Mouse (Mus musculus) forebrain, embryonic 10.5 days (tissue): Measurements from ENCODE around the gene Kcnn3. TPM values are rescaled to one million over a fixed set of nuclear protein-coding genes. Genes with fewer than 3 reads are reported as not detected.

ENCODE experiments used
- DNase-seq: peaks from one replicate; pipeline ENCODE4 v3.0.0-alpha.2; 2017; ENCODE audit warnings: low spot score; ENCODE audit errors: extremely low spot score
- H3K27ac ChIP-seq: fragments of 300-500 bp; sonication (generic); 2 replicates; pipeline ENCODE4 v1.5.1; 2016; ENCODE audit warnings: mild to moderate bottlenecking
- H3K27me3 ChIP-seq: fragments of 300-500 bp; sonication (generic); 2 replicates; pipeline ENCODE4 v1.6.1; 2016; ENCODE audit warnings: mild to moderate bottlenecking; ENCODE audit not compliant: poor library complexity, severe bottlenecking
- H3K36me3 ChIP-seq: fragments of 300-500 bp; sonication (generic); replicated peaks from 2 replicates; pipeline ENCODE4 v1.6.1; 2016; ENCODE audit warnings: mild to moderate bottlenecking, moderate library complexity
- H3K4me1 ChIP-seq: fragments of 300-500 bp; sonication (generic); 2 replicates; pipeline ENCODE4 v1.6.1; 2016
- H3K4me3 ChIP-seq: fragments of 300-500 bp; sonication (generic); 2 replicates; pipeline ENCODE4 v1.5.1; 2016; ENCODE audit warnings: mild to moderate bottlenecking, moderate library complexity
- H3K9me3 ChIP-seq: fragments of 300-500 bp; sonication (generic); 2 replicates; pipeline ENCODE4 v1.6.1; 2016; ENCODE audit warnings: mild to moderate bottlenecking, moderate library complexity
- WGBS: fragments of 180-500 bp; shearing (Covaris S2); methylation state at CpG from one replicate; pipeline ENCODE4 v1.1.7; 2016; 5-methylcytosine and 5-hydroxymethylcytosine counted together
- polyA plus RNA-seq: library from polyadenylated mRNA; unstranded; fragments of >200 nt; fragmentation: Nextera tagmentation; extraction: Ambion mirVana; gene quantifications from 2 replicates; pipeline ENCODE4 v1.2.1, GENCODE M21; 2016

The Kcnn3 gene
- polyA plus RNA-seq, 1 experiment from 2014 or later: 0.81 TPM

GRCm38 (mm10) chr3:89603300-89603699, 83.3 kb downstream of the Kcnn3 start:
- Histone ChIP-seq H3K27me3 (no peaks in the 10 kb centered on the region), H3K36me3 (no peaks in the 10 kb centered on the region), H3K9me3 (peaks cover 12% of the 10 kb centered on the region; the same call in 1 of the 2 replicates), H3K4me3 (no peak overlapping the region), H3K4me1 (peaks cover 54% of the 10 kb centered on the region), H3K27ac (no peak overlapping the region)
- no peak for DNase-seq
- 93% methylated on average over 5 of the region's 5 CpGs for WGBS

DNA sequence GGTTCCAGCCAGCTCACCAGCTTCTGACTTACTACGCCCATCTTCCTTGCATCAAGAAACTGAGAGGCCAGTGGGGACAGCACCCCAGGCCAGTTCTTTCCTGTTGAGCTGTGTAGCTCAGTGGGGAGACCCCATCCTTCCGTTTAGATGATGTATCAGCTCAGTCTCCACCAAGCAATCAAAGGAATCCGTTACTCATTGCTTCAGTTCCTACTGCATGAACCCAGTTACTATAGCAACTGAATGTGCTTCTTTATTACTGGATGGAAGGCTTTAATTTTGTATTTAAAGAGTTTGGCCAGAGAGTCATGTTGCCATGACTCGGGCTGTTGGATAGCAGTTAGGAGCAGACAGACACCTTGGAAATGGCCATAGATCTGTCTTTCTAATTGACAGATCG, 85.3 kb downstream of the Kcnn3 start:
- H3K27me3 ChIP-seq: no peaks in the 10 kb centered on the region
- WGBS: 84% methylated on average over 5 of the region's 5 CpGs
- H3K4me1 ChIP-seq: peaks cover 54% of the 10 kb centered on the region
- H3K27ac ChIP-seq: peak overlapping the region; percentile 83
- no peak overlapping the region for H3K4me3 ChIP-seq
- H3K9me3 ChIP-seq: no peaks in the 10 kb centered on the region
- H3K36me3 ChIP-seq: no peaks in the 10 kb centered on the region
- DNase-seq: no peak

DNA sequence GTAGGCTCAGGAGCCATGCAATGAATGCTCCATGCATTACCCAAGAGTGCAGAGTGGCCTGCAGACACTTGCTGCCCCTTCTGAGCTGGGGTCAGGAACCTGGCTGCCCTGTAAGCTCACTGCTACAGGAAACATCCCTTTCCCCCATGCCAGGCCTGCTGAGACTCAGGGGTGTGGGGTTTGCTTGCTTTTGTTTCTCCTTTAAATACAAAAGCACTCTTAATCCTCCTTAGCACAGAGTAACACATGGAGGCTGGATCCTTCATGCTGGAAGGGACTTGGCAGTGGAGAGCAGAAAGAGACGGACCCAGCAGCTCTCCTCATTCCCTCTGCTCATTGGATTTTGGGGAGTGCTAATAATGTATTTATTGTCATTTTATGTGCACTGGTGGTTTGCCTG, 87.4 kb downstream of the Kcnn3 start:
- Histone ChIP-seq H3K4me1 (peaks cover 46% of the 10 kb centered on the region), H3K4me3 (peak overlapping the region; percentile 18; the same call in 1 of the 2 replicates), H3K27ac (peak overlapping the region; percentile 83)

GRCm38 (mm10) chr3:89612048-89612447, 92.1 kb downstream of the Kcnn3 start:
- H3K9me3 ChIP-seq: no peaks in the 10 kb centered on the region
- H3K27ac ChIP-seq: no peak overlapping the region
- 81% methylated on average over 5 of the region's 5 CpGs for WGBS
- peaks cover 30% of the 10 kb centered on the region for H3K4me1 ChIP-seq
- no peaks in the 10 kb centered on the region for H3K36me3 ChIP-seq
- no peak for DNase-seq
- no peak overlapping the region for H3K4me3 ChIP-seq
- no peaks in the 10 kb centered on the region for H3K27me3 ChIP-seq

More for the DNA sequence above, 87.4 kb downstream of the Kcnn3 start:
- Histone ChIP-seq H3K9me3 (no peaks in the 10 kb centered on the region), H3K27me3 (no peaks in the 10 kb centered on the region), H3K36me3 (no peaks in the 10 kb centered on the region)
- DNase-seq: peak; percentile 68
- WGBS: 33% methylated on average over 1 of the region's 1 CpGs

- WGBS: 80% methylated on average over 18 of the region's 18 CpGs
- Histone ChIP-seq H3K4me1 (peaks cover 17% of the 10 kb centered on the region), H3K36me3 (no peaks in the 10 kb centered on the region), H3K27ac (peak overlapping the region; percentile 41; the same call in 1 of the 2 replicates), H3K9me3 (no peaks in the 10 kb centered on the region), H3K27me3 (no peaks in the 10 kb centered on the region), H3K4me3 (no peak overlapping the region)
- no peak for DNase-seq
Measured at GRCm38 (mm10) chr3:89613526-89614523, 93.9 kb downstream of the Kcnn3 start.

DNA sequence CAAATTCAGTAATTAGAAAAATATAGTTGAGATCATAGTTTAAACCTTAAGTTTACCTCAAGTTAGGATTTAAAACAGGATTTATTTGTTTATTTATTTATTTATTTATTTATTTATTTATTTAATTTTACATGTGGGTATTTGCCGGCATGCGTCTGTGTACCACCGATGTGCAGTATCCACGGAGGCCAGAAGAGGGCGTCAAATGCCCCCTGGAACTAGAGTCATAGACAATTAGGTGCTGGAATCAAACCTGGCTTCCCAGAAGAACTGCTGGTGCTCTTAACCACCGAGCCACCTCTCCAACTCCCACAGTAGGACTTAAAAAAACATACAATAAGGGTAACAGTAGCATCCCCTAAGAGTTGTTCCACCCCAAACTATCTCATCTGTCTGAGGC, 96.9 kb downstream of the Kcnn3 start:
- WGBS: 68% methylated on average over 6 of the region's 6 CpGs

GRCm38 (mm10) chr3:89617360-89617759, 97.4 kb downstream of the Kcnn3 start:
- Histone ChIP-seq H3K4me1 (peaks cover 26% of the 10 kb centered on the region), H3K9me3 (no peaks in the 10 kb centered on the region), H3K27me3 (peaks cover 6% of the 10 kb centered on the region; the same call in 1 of the 2 replicates), H3K36me3 (no peaks in the 10 kb centered on the region), H3K27ac (no peak overlapping the region), H3K4me3 (no peak overlapping the region)
- no peak for DNase-seq
- 96% methylated on average over 2 of the region's 2 CpGs for WGBS

More for the DNA sequence above, 96.9 kb downstream of the Kcnn3 start:
- Histone ChIP-seq H3K36me3 (no peaks in the 10 kb centered on the region), H3K4me3 (no peak overlapping the region), H3K27ac (no peak overlapping the region), H3K9me3 (no peaks in the 10 kb centered on the region), H3K27me3 (peaks cover 5% of the 10 kb centered on the region; the same call in 1 of the 2 replicates), H3K4me1 (peaks cover 22% of the 10 kb centered on the region)
- no peak for DNase-seq

DNA sequence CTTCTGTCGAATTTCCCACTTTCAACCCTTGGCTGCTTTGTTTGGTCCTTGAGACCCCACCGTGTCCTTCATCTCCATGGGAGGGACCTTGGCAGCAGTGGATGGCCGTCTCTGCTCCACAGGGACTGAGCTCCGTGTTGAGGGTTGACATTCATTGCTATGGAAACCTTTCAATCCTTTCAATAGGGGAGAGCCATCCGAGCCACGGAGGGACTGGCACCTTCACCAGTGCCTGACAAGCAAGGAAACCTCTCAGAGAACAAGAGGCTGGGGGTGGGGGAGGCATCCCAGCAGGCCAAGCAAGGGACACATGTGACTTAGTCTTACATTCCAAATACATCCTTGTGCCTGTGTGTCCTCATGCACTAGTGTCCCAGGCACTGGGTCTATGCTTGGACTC, 102.9 kb downstream of the Kcnn3 start:
- DNase-seq: no peak
- Histone ChIP-seq H3K4me1 (peaks cover 57% of the 10 kb centered on the region), H3K27ac (peak overlapping the region; percentile 80), H3K36me3 (no peaks in the 10 kb centered on the region), H3K9me3 (no peaks in the 10 kb centered on the region), H3K27me3 (peaks cover 6% of the 10 kb centered on the region; the same call in 1 of the 2 replicates), H3K4me3 (peak overlapping the region; percentile 10; the same call in 1 of the 2 replicates)
- WGBS: 8% methylated on average over 6 of the region's 6 CpGs

DNA sequence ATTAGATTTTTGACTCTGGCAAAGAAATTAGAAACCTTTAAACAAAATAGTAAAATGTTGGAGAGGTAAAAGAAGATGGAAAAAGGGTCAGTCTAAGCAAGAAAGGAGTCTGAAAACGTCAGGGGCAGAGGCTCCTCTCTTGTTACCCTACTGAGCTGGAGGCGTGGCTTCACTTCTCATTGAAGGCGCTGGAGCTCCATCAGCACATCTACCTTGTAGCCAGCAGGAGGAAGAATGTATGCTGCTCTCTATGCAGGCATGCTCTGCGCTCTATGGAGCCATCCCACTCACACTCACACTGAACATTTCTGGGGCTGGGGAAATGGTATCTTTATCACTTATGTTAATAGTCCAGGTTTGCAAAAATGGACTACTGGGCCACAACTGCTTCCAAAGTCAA, 103.6 kb downstream of the Kcnn3 start:
- peaks cover 62% of the 10 kb centered on the region for H3K4me1 ChIP-seq

DNA sequence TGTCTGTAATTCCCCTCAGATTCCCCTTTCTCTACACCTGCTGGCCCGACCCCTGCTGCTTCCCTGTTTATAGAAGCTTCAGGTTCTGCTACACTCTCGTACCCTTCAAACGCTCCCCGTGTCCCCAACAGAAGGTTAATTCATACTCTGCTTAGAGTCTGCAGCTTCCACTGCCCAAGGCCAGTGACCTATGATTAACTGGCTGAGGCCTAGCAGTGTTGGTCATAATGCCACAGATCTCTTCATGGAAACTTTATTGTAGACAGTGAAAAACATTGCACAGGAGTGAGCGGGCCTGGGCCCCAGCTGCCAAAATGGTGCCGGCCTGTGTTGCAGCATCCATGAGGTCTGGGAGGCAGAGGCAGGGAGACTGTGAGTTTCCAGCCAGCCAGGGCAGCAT, 104.0 kb downstream of the Kcnn3 start:
- Histone ChIP-seq H3K9me3 (no peaks in the 10 kb centered on the region), H3K36me3 (no peaks in the 10 kb centered on the region), H3K4me1 (peaks cover 65% of the 10 kb centered on the region), H3K27ac (peak overlapping the region; percentile 26), H3K27me3 (peaks cover 6% of the 10 kb centered on the region; the same call in 1 of the 2 replicates), H3K4me3 (no peak overlapping the region)
- DNase-seq: no peak
- WGBS: 60% methylated on average over 6 of the region's 6 CpGs

More for the DNA sequence above, 103.6 kb downstream of the Kcnn3 start:
- Histone ChIP-seq H3K9me3 (no peaks in the 10 kb centered on the region), H3K4me3 (no peak overlapping the region), H3K27me3 (peaks cover 6% of the 10 kb centered on the region; the same call in 1 of the 2 replicates), H3K36me3 (no peaks in the 10 kb centered on the region), H3K27ac (peak overlapping the region; percentile 26)
- WGBS: 17% methylated on average over 4 of the region's 4 CpGs
- DNase-seq: no peak

- Histone ChIP-seq H3K36me3 (no peaks in the 10 kb centered on the region), H3K27me3 (peaks cover 6% of the 10 kb centered on the region; the same call in 1 of the 2 replicates), H3K4me1 (peaks cover 65% of the 10 kb centered on the region), H3K9me3 (no peaks in the 10 kb centered on the region), H3K27ac (peak overlapping the region; percentile 72), H3K4me3 (no peak overlapping the region)
- no peak for DNase-seq
- 73% methylated on average over 5 of the region's 5 CpGs for WGBS
Measured at GRCm38 (mm10) chr3:89624814-89625445, 105.0 kb downstream of the Kcnn3 start.

- H3K27ac ChIP-seq: peak overlapping the region; percentile 77
- no peaks in the 10 kb centered on the region for H3K9me3 ChIP-seq
- no peak overlapping the region for H3K4me3 ChIP-seq
- peaks cover 63% of the 10 kb centered on the region for H3K4me1 ChIP-seq
- H3K36me3 ChIP-seq: no peaks in the 10 kb centered on the region
- H3K27me3 ChIP-seq: peaks cover 4% of the 10 kb centered on the region; the same call in 1 of the 2 replicates
- 65% methylated on average over 4 of the region's 4 CpGs for WGBS
- no peak for DNase-seq
Measured at GRCm38 (mm10) chr3:89626556-89626955, 106.6 kb downstream of the Kcnn3 start.
